Mouse (Mus musculus) lung, postnatal 0 days (tissue): ENCODE data around the gene Dmpk.

Experiments
- CTCF ChIP-seq: IDR thresholded peaks from 2 replicates; pipeline ENCODE4 v1.5.1; 2016; ENCODE audit warnings: antibody characterized with exemption, mild to moderate bottlenecking
- EP300 ChIP-seq: IDR thresholded peaks from 2 replicates; pipeline ENCODE4 v1.6.1; 2016; ENCODE audit warnings: antibody characterized with exemption, mild to moderate bottlenecking, control low read depth

GRCm38 (mm10) chr7:19094471-19094825 lies 10.8 kb downstream of the Dmpk start, which contains the start of gene Six5:
- TF ChIP-seq CTCF = no peak
- TF ChIP-seq EP300 = no peak
